Mouse (Mus musculus) neural tube, embryonic 14.5 days (tissue): ENCODE results near the gene Actr2. TPM values are rescaled to one million over a fixed set of nuclear protein-coding genes. Genes with fewer than 3 reads are reported as not detected.

Experiments used
- ATAC-seq: fragments of 200-750 bp; cut with Nextera tagmentation; 2 replicates; pipeline ENCODE4 v1.8.0; 2017; ENCODE audit warnings: low read depth, mild to moderate bottlenecking, moderate TSS enrichment, moderate library complexity
- H3K27ac ChIP-seq: fragments of 300-500 bp; sonication (generic); 2 replicates; pipeline ENCODE4 v1.5.1; 2014; ENCODE audit warnings: low read depth, mild to moderate bottlenecking, control low read depth, low read length, moderate library complexity, mixed read lengths
- H3K27me3 ChIP-seq: fragments of 300-500 bp; sonication (generic); 2 replicates; pipeline ENCODE4 v1.6.1; 2014; ENCODE audit warnings: low read length; ENCODE audit not compliant: control insufficient read depth, insufficient read depth
- H3K36me3 ChIP-seq: fragments of 300-500 bp; sonication (generic); 2 replicates; pipeline ENCODE4 v1.6.1; 2014; ENCODE audit warnings: low read length, mixed read lengths; ENCODE audit not compliant: control insufficient read depth, insufficient read depth
- H3K4me1 ChIP-seq: fragments of 300-500 bp; sonication (generic); 2 replicates; pipeline ENCODE4 v1.6.1; 2014; ENCODE audit warnings: low read length; ENCODE audit not compliant: control insufficient read depth, insufficient read depth
- H3K4me2 ChIP-seq: fragments of 300-500 bp; sonication (generic); 2 replicates; pipeline ENCODE4 v1.6.1; 2014; ENCODE audit warnings: mild to moderate bottlenecking, low read depth, low read length, control low read depth
- H3K4me3 ChIP-seq: fragments of 300-500 bp; sonication (generic); 2 replicates; pipeline ENCODE4 v1.5.1; 2014; ENCODE audit warnings: low read depth, low read length, control low read depth, mixed read lengths
- H3K9ac ChIP-seq: fragments of 300-500 bp; sonication (generic); replicated peaks from 2 replicates; pipeline ENCODE4 v1.6.1; 2014; ENCODE audit warnings: low read depth, mild to moderate bottlenecking, control low read depth, low read length, mixed read lengths
- H3K9me3 ChIP-seq: fragments of 300-500 bp; sonication (generic); 2 replicates; pipeline ENCODE4 v1.6.1; 2016; ENCODE audit warnings: low read length; ENCODE audit not compliant: control insufficient read depth
- WGBS: fragments of 180-500 bp; shearing (Covaris S2); extraction: QIAGEN DNeasy Blood & Tissue Kit; methylation state at CpG from one replicate; pipeline ENCODE4 v1.1.7; 2014; 5-methylcytosine and 5-hydroxymethylcytosine counted together
- polyA plus RNA-seq: library from polyadenylated mRNA; unstranded; fragments of >200 nt; fragmentation: Nextera tagmentation; extraction: Ambion mirVana; gene quantifications from 2 replicates; pipeline ENCODE4 v1.2.1, GENCODE M21; 2014

Gene Actr2
- polyA plus RNA-seq, 1 experiment from 2014 or later, result 97.7 TPM

GRCm38 (mm10) chr11:20126673-20127516 lies 14.2 kb upstream of the Actr2 start:
- no peak overlapping the region for H3K4me2 ChIP-seq
- WGBS, result 81% methylated on average over 10 of the region's 10 CpGs
- H3K36me3 ChIP-seq, result no peaks in the 10 kb centered on the region
- no peaks in the 10 kb centered on the region for H3K9me3 ChIP-seq
- no peak overlapping the region for H3K27ac ChIP-seq
- H3K4me3 ChIP-seq, result no peak overlapping the region
- H3K9ac ChIP-seq, result no peak overlapping the region
- H3K27me3 ChIP-seq, result no peaks in the 10 kb centered on the region
- ATAC-seq, result no peak
- no peaks in the 10 kb centered on the region for H3K4me1 ChIP-seq

DNA sequence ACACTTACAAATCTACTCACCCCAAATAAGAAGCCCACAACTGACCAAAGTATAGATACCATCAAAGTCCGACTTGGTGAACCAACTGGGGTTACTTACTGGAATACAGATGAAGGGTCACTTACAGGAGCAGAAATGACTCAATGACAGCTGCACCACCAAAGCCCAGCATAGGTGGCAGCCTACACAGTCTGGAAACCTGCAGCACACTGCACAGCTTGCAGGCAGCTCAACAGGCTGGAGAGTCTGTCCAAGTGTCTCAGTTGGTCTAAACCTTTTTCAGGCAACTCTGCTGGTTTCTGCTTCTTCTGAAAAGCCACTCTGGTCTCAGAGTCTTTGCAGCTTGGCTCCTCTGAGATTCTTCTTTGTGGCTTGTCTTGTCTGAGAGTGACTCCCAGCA lies 12.7 kb upstream of the Actr2 start:
- Histone ChIP-seq H3K4me2 (no peak overlapping the region), H3K9me3 (no peaks in the 10 kb centered on the region), H3K36me3 (no peaks in the 10 kb centered on the region), H3K4me3 (no peak overlapping the region), H3K27ac (no peak overlapping the region), H3K9ac (no peak overlapping the region), H3K27me3 (no peaks in the 10 kb centered on the region), H3K4me1 (no peaks in the 10 kb centered on the region)
- WGBS, result 71% methylated on average over 1 of the region's 1 CpGs
- no peak for ATAC-seq

DNA sequence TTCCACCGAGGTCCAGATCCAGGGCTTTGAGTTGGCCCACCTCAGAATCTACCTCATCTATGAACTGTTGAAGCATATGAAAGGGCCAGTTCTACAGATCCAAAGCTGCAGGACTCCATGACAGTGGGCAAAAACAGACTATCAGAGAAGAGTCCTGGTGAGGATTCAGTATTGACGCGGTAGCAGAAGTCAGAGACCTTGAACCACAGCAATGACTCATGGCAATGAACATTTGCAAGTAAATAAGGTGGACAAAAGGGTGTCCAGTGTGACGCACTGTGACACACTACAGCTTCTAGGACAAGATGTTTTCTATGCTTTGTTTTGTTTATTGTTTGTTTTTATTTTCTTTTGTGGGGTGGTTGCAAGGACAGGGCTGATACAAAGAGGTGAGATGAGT lies 4.0 kb upstream of the Actr2 start:
- H3K27ac ChIP-seq, result no peak overlapping the region
- no peak overlapping the region for H3K9ac ChIP-seq
- ATAC-seq, result no peak
- no peak overlapping the region for H3K4me2 ChIP-seq
- no peaks in the 10 kb centered on the region for H3K36me3 ChIP-seq
- no peaks in the 10 kb centered on the region for H3K9me3 ChIP-seq
- no peaks in the 10 kb centered on the region for H3K27me3 ChIP-seq
- peaks cover 2% of the 10 kb centered on the region for H3K4me1 ChIP-seq
- 96% methylated on average over 4 of the region's 4 CpGs for WGBS
- no peak overlapping the region for H3K4me3 ChIP-seq

DNA sequence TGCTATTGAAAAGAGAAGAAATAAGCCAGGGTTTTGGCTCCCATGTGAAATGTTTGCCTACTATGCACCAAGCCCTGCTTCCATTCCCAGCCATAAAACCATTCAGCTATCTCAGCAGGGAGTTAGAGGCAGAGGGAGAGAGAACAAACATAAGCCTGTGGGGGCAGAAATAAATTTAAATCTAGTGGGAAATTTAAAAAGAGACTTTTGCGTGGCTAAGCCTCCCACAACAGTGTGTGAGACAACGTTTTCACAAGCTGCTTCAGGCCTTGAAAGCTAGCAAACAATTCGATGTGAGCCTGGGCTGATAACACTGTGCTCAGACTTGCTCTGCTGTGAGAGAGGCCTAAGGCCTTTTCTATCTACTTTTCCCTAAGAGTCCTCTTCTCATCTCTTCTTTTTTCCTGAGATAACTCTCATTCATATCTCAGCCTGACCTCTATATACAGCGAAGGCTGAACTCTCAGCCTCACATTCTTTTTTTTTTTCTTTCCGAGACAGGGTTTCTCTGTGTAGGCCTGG lies 3.4 kb upstream of the Actr2 start:
- no peaks in the 10 kb centered on the region for H3K27me3 ChIP-seq
- H3K9me3 ChIP-seq, result no peaks in the 10 kb centered on the region
- no peak overlapping the region for H3K4me3 ChIP-seq
- no peak for ATAC-seq
- no peak overlapping the region for H3K9ac ChIP-seq
- no peak overlapping the region for H3K4me2 ChIP-seq
- no peak overlapping the region for H3K27ac ChIP-seq
- H3K36me3 ChIP-seq, result no peaks in the 10 kb centered on the region
- peaks cover 6% of the 10 kb centered on the region for H3K4me1 ChIP-seq
- WGBS, result 52% methylated on average over 5 of the region's 5 CpGs

DNA sequence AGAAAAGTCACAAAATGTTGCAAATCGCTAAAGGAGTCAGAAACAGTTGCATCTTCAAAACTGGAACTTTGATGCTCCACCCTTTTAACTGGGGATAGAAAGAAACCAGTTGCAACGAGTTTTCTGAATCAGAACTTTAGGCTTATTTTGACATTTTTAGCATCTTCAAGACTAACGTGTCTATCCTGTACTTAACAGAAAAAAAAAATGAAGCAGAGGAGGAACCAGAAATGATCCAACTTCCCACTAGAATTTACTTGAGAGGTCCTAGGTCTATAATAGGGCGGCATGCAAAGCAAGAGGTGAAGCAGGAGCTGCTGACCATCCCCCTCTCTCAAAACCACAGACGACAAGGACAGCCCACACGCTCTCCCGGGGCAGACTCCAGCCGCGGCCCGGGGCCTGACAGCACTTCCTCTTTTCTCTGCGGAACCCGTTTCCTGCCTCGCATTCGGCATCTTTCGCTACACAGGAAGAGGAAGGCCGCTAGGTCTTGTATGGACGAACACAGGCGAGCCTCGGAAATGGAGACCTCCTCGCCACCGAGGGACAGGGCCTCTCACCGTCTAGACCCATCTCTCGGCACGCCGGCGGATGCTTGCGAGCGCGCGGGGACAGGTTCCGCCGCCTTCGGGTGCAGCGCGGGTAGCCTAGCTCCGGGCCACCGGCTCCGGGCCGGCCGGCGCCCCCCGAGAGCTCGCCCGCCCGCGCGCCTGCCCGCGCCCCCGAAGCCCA lies 540 bp downstream of the Actr2 start:
- H3K9ac ChIP-seq, result peak overlapping the region; percentile 91
- peak; percentile 62 for ATAC-seq
- H3K36me3 ChIP-seq, result no peaks in the 10 kb centered on the region
- H3K4me2 ChIP-seq, result peak overlapping the region; percentile 45
- H3K4me1 ChIP-seq, result peaks cover 8% of the 10 kb centered on the region
- no peaks in the 10 kb centered on the region for H3K9me3 ChIP-seq
- peak overlapping the region; percentile 81 for H3K4me3 ChIP-seq
- WGBS, result 1% methylated on average over 46 of the region's 50 CpGs
- H3K27ac ChIP-seq, result peak overlapping the region; percentile 93
- no peaks in the 10 kb centered on the region for H3K27me3 ChIP-seq

GRCm38 (mm10) chr11:20108151-20108550 lies 4.6 kb downstream of the Actr2 start:
- Histone ChIP-seq H3K36me3 (no peaks in the 10 kb centered on the region), H3K4me2 (no peak overlapping the region), H3K9me3 (no peaks in the 10 kb centered on the region), H3K4me3 (no peak overlapping the region), H3K4me1 (peaks cover 8% of the 10 kb centered on the region), H3K27ac (no peak overlapping the region), H3K9ac (no peak overlapping the region), H3K27me3 (no peaks in the 10 kb centered on the region)
- no peak for ATAC-seq
- 89% methylated on average over 7 of the region's 7 CpGs for WGBS

- WGBS, result 96% methylated on average over 4 of the region's 4 CpGs
Measured at GRCm38 (mm10) chr11:20107683-20108082, 5.0 kb downstream of the Actr2 start.

GRCm38 (mm10) chr11:20106946-20107345 lies 5.8 kb downstream of the Actr2 start:
- 98% methylated on average over 3 of the region's 3 CpGs for WGBS
- no peak overlapping the region for H3K27ac ChIP-seq

More at GRCm38 (mm10) chr11:20107683-20108082, 5.0 kb downstream of the Actr2 start:
- H3K9me3 ChIP-seq, result no peaks in the 10 kb centered on the region
- peaks cover 8% of the 10 kb centered on the region for H3K4me1 ChIP-seq
- H3K9ac ChIP-seq, result no peak overlapping the region
- H3K36me3 ChIP-seq, result no peaks in the 10 kb centered on the region
- no peak overlapping the region for H3K27ac ChIP-seq
- H3K4me2 ChIP-seq, result no peak overlapping the region
- no peak overlapping the region for H3K4me3 ChIP-seq
- no peaks in the 10 kb centered on the region for H3K27me3 ChIP-seq
- ATAC-seq, result no peak

DNA sequence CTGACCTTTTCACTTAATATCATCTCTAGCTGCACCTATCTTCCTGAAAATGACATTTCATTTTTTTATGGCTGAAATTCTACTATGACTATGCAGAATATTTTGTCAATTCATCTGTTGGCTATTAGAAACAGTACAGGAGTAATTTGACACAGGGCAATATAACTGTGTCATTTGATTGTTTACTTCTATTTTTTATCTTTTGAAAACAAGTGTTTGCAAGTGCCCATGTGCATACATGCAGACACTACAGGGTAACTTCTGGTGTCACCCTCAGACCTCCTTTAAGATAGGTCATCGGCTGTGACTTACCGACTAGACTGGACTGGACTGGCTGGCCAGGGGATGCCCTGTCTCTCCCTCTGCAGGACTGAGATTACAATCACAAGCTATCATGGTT lies 8.8 kb downstream of the Actr2 start:
- H3K9ac ChIP-seq, result no peak overlapping the region
- 96% methylated on average over 2 of the region's 2 CpGs for WGBS
- no peaks in the 10 kb centered on the region for H3K27me3 ChIP-seq
- no peak overlapping the region for H3K4me3 ChIP-seq
- H3K4me2 ChIP-seq, result no peak overlapping the region
- no peak overlapping the region for H3K27ac ChIP-seq
- no peaks in the 10 kb centered on the region for H3K9me3 ChIP-seq
- H3K36me3 ChIP-seq, result no peaks in the 10 kb centered on the region
- H3K4me1 ChIP-seq, result no peaks in the 10 kb centered on the region
- no peak for ATAC-seq

More at GRCm38 (mm10) chr11:20106946-20107345, 5.8 kb downstream of the Actr2 start:
- Histone ChIP-seq H3K9ac (no peak overlapping the region), H3K27me3 (no peaks in the 10 kb centered on the region), H3K4me2 (no peak overlapping the region), H3K9me3 (no peaks in the 10 kb centered on the region), H3K4me3 (no peak overlapping the region), H3K4me1 (peaks cover 8% of the 10 kb centered on the region), H3K36me3 (no peaks in the 10 kb centered on the region)
- ATAC-seq, result no peak
